Mouse (Mus musculus) kidney, embryonic 14.5 days (tissue): ENCODE measurements around the gene Rnf128. TPM values are rescaled to one million over a fixed set of nuclear protein-coding genes. Genes with fewer than 3 reads are reported as not detected.

ENCODE experiments used
- polyA plus RNA-seq: library from polyadenylated mRNA; unstranded; fragments of >200 nt; fragmentation: Nextera tagmentation; extraction: Ambion mirVana; gene quantifications from 2 replicates; pipeline ENCODE4 v1.2.1, GENCODE M21; 2014

Gene Rnf128
- polyA plus RNA-seq, 1 experiment from 2014 or later, result 31.3 TPM

Other genes starting within 250 kb of the Rnf128 start
- not detected in 2 replicates for gene Trap1a, start 229.6 kb upstream of the Rnf128 start, polyA plus RNA-seq
- gene D330045A20Rik, start 82.9 kb upstream of the Rnf128 start, polyA plus RNA-seq, result 1.6 and 2.7 TPM in 2 replicates
- 1.3 and 1.5 TPM in 2 replicates for gene Tbc1d8b, start 121.7 kb downstream of the Rnf128 start, polyA plus RNA-seq
- 0.34 TPM in 1 of 2 replicates, not detected in the other for gene Gm15013, start 151.2 kb downstream of the Rnf128 start, polyA plus RNA-seq
- not detected in 2 replicates for gene Ripply1, start 219.0 kb downstream of the Rnf128 start, polyA plus RNA-seq
- gene Cldn2, start 237.5 kb downstream of the Rnf128 start, polyA plus RNA-seq, result 5.0 and 5.2 TPM in 2 replicates